Mouse (Mus musculus) midbrain, embryonic 16.5 days (tissue): ENCODE measurements around the gene Ctbp2. TPM values are rescaled to one million over a fixed set of nuclear protein-coding genes. Genes with fewer than 3 reads are reported as not detected.

Experiments used
- ATAC-seq: fragments of 200-750 bp; cut with Nextera tagmentation; 2 replicates; pipeline ENCODE4 v1.8.0; 2017; ENCODE audit warnings: moderate TSS enrichment
- H3K27ac ChIP-seq: fragments of 300-500 bp; sonication (generic); 2 replicates; pipeline ENCODE4 v1.5.1; 2014; ENCODE audit warnings: mild to moderate bottlenecking, low read length, mixed read lengths
- H3K27me3 ChIP-seq: fragments of 300-500 bp; sonication (generic); 2 replicates; pipeline ENCODE4 v1.6.1; 2014; ENCODE audit warnings: low read depth, low read length, mixed read lengths; ENCODE audit not compliant: control insufficient read depth, insufficient read depth
- H3K36me3 ChIP-seq: fragments of 300-500 bp; sonication (generic); 2 replicates; pipeline ENCODE4 v1.6.1; 2014; ENCODE audit warnings: mild to moderate bottlenecking, low read length, moderate library complexity, mixed read lengths; ENCODE audit not compliant: control insufficient read depth, insufficient read depth
- H3K4me1 ChIP-seq: fragments of 300-500 bp; sonication (generic); 2 replicates; pipeline ENCODE4 v1.6.1; 2014; ENCODE audit warnings: mild to moderate bottlenecking, low read length, mixed read lengths; ENCODE audit not compliant: control insufficient read depth, insufficient read depth
- H3K4me2 ChIP-seq: fragments of 300-500 bp; sonication (generic); 2 replicates; pipeline ENCODE4 v1.6.1; 2014; ENCODE audit warnings: mild to moderate bottlenecking, low read length, mixed read lengths
- H3K4me3 ChIP-seq: fragments of 300-500 bp; sonication (generic); 2 replicates; pipeline ENCODE4 v1.5.1; 2014; ENCODE audit warnings: low read depth, mild to moderate bottlenecking, low read length, moderate library complexity, mixed read lengths
- H3K9ac ChIP-seq: fragments of 300-500 bp; sonication (generic); 2 replicates; pipeline ENCODE4 v1.6.1; 2014; ENCODE audit warnings: low read depth, low read length, mixed read lengths
- H3K9me3 ChIP-seq: fragments of 300-500 bp; sonication (generic); replicated peaks from 2 replicates; pipeline ENCODE4 v1.6.1; 2014; ENCODE audit warnings: mild to moderate bottlenecking, low read length, mixed read lengths; ENCODE audit not compliant: control insufficient read depth, poor library complexity, severe bottlenecking
- WGBS: fragments of 180-500 bp; shearing (Covaris S2); extraction: QIAGEN DNeasy Blood & Tissue Kit; methylation state at CpG from one replicate; pipeline ENCODE4 v1.1.7; 2014; 5-methylcytosine and 5-hydroxymethylcytosine counted together
- polyA plus RNA-seq: library from polyadenylated mRNA; unstranded; fragments of >200 nt; fragmentation: Nextera tagmentation; extraction: Ambion mirVana; gene quantifications from 2 replicates; pipeline ENCODE4 v1.2.1, GENCODE M21; 2015

The Ctbp2 gene
- polyA plus RNA-seq, 1 experiment from 2014 or later = 43.7 TPM

DNA sequence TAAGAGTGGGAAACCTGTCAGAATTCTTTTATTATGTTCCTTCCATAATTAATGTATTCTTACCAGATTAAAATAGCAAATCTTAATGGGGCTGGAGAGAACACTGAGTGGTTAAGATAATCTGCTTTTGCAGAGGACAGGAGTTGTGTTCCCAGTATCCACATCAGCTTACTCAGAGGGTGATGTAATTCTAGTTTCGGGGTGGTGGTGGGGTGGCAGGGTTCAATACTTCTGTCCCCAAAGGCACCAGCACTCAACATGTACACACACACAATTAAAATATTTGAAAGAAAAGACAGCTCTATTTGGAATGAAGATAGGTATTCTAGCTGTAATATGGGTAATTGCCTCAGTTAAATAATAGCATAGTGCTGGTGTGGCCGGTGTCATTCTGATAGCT, 183.6 kb downstream of the Ctbp2 start:
- no peak overlapping the region for H3K4me3 ChIP-seq
- no peak for ATAC-seq
- H3K9ac ChIP-seq = no peak overlapping the region
- H3K9me3 ChIP-seq = no peaks in the 10 kb centered on the region
- no peak overlapping the region for H3K4me2 ChIP-seq
- WGBS = 87% methylated on average over 2 of the region's 2 CpGs
- H3K27ac ChIP-seq = no peak overlapping the region
- H3K4me1 ChIP-seq = no peaks in the 10 kb centered on the region
- H3K27me3 ChIP-seq = no peaks in the 10 kb centered on the region
- H3K36me3 ChIP-seq = no peaks in the 10 kb centered on the region

DNA sequence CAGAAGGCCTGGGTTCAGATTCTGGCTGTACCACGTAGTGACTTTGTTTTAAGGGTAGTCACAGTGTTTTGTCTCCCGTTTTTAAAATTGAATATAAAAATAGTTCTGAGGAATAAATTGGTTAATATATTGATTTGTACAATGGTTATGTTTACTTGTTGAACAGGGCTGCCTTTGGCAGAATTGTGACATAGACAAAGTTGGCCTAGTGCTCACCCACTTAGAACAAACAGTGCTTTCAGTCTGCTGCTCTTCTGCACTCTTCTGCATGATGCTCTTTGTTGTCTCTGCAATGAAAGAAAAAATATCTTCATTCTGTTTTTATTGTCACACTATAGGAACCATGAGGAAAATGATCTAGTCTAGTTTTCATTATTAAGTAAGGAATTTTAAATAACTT, 185.0 kb downstream of the Ctbp2 start:
- no peak overlapping the region for H3K9ac ChIP-seq
- 90% methylated on average over 2 of the region's 2 CpGs for WGBS
- no peak for ATAC-seq
- no peak overlapping the region for H3K4me3 ChIP-seq
- no peaks in the 10 kb centered on the region for H3K4me1 ChIP-seq
- H3K27me3 ChIP-seq = no peaks in the 10 kb centered on the region
- H3K4me2 ChIP-seq = no peak overlapping the region
- H3K27ac ChIP-seq = no peak overlapping the region
- no peaks in the 10 kb centered on the region for H3K36me3 ChIP-seq
- H3K9me3 ChIP-seq = no peaks in the 10 kb centered on the region

Other genes starting within 250 kb of the Ctbp2 start
- 19.2 and 21.0 TPM in 2 replicates for gene Zranb1, start 193.2 kb downstream of the Ctbp2 start, polyA plus RNA-seq
- gene Fgfr2, start 1.0 kb downstream of the Ctbp2 start, polyA plus RNA-seq = 20.8 and 23.8 TPM in 2 replicates